13 mouse cellular contexts compared by ENCODE assay signal in the genomic region with DNA sequence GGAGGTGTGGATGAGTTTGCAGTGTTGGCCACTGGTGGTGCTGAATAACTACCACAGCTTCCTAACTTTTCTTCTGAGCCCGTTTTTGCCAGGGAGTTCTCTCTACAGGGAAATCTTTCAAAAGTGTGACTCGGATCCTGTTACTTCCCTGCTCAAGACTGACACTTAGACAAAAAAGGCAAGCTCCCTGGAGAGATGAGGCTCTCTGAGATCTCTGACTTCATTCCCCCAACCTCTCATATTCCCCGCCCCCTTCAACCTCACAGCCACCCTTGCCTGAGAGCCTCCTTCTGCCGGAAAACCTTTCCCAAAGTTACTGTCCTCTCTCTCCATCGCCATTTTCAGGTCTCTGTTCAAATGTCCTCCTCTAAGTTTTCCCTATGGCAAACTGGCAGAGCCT.
"Had no signal": no experiment of that assay in that cellular context is flagged by ENCODE, and none has a peak within 500 bp of the region (broad histone marks: within the 10 kb centered on the region; RNA-seq: fewer than 3 reads in every experiment).

No protein-coding gene starts in this region.

- DNase-seq: kidney, postnatal 14 days; lung, adult 2 months; lung, postnatal 36 days; right cerebral cortex, adult 18-20 months; thymus, postnatal 36 days had no signal

- H3K27ac ChIP-seq: left cerebral cortex, adult 2 months; limb, embryonic 10.5 days; liver, embryonic 15.5 days; midbrain, embryonic 13.5 days; neural tube, embryonic 15.5 days; stomach, embryonic 15.5 days had no signal

- ATAC-seq: lung, postnatal 0 days; midbrain, embryonic 13.5 days had no signal

- H3K4me2 ChIP-seq: liver, embryonic 11.5 days; liver, embryonic 15.5 days; midbrain, embryonic 13.5 days; neural tube, embryonic 15.5 days; stomach, embryonic 15.5 days had no signal

- H3K4me1 ChIP-seq: liver, embryonic 15.5 days; neural tube, embryonic 15.5 days had no signal

- H3K27me3 ChIP-seq: midbrain, embryonic 13.5 days; neural tube, embryonic 15.5 days; stomach, embryonic 15.5 days had no signal

- H3K9me3 ChIP-seq: limb, embryonic 10.5 days; liver, embryonic 15.5 days; midbrain, embryonic 13.5 days; neural tube, embryonic 15.5 days; stomach, embryonic 15.5 days had no signal

- H3K9ac ChIP-seq: liver, embryonic 15.5 days; midbrain, embryonic 13.5 days; neural tube, embryonic 15.5 days; stomach, embryonic 15.5 days had no signal

- H3K36me3 ChIP-seq: limb, embryonic 10.5 days; liver, embryonic 15.5 days; midbrain, embryonic 13.5 days; neural tube, embryonic 15.5 days; stomach, embryonic 15.5 days had no signal

- H3K4me3 ChIP-seq: left cerebral cortex, adult 2 months; limb, embryonic 10.5 days; liver, embryonic 15.5 days; midbrain, embryonic 13.5 days; neural tube, embryonic 15.5 days; stomach, embryonic 15.5 days had no signal
